Mouse (Mus musculus) megakaryocyte-erythroid progenitor cell, adult 5-6 weeks (primary cell): ENCODE measurements around the gene Fam50a. TPM values are rescaled to one million over a fixed set of nuclear protein-coding genes. Genes with fewer than 3 reads are reported as not detected.
A peak's percentile ranks its signal among the peaks of the same experiment; 100 is the strongest.
"Not testable (repeated sequence)": the region's sequence is repeated elsewhere in the genome, so short reads cannot be mapped to it uniquely, and the experiment has no call there.

Experiments used
- ATAC-seq: replicated peaks from 2 replicates; pipeline ENCODE4 v1.8.0; 2016; ENCODE audit warnings: mild to moderate bottlenecking, inconsistent platforms; ENCODE audit not compliant: severe bottlenecking, poor library complexity, low FRiP score, low TSS enrichment
- total RNA-seq, 2 experiments: library from RNA; stranded (forward) in 1 of 2; stranded (reverse) in 1 of 2; fragments of 200-1000, 215-1000 nt in 1 of 2; fragments of >200 nt in 1 of 2; fragmentation: Nextera tagmentation in 1 of 2; gene quantifications; 2 replicates each; pipeline ENCODE4 v1.2.3; 2014 to 2017

Gene Fam50a
- total RNA-seq, 2 experiments from 2014 or later: 39.6 to 62.1 TPM

DNA sequence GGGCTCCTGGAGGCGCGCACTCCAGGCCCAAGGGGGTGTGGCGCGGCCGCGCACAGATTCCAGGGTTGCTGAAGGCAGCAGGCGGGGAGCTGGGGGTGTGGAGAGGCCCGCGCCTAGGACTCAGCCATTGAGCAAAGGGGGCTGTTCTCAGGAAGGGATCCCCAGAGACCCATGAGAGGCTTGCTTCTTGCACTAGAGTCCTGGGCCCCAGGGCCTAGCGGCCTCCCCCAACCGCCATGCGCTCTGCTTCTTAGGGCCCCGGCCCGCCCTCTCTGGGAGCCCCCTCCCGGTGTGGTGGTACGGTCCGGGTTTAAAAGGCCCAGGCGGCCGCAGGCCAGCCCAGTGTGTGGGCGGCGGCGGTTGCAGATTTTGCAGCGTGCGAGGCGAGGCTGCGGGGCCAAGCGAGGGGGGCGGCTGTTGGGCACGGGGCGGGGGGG lies 15.9 kb downstream of the Fam50a start, which contains the start of gene Plxna3:
Plxna3 (plus strand) TSS at position 342 of the 437 bp plus-strand sequence.
- peak; percentile 94 for ATAC-seq

DNA sequence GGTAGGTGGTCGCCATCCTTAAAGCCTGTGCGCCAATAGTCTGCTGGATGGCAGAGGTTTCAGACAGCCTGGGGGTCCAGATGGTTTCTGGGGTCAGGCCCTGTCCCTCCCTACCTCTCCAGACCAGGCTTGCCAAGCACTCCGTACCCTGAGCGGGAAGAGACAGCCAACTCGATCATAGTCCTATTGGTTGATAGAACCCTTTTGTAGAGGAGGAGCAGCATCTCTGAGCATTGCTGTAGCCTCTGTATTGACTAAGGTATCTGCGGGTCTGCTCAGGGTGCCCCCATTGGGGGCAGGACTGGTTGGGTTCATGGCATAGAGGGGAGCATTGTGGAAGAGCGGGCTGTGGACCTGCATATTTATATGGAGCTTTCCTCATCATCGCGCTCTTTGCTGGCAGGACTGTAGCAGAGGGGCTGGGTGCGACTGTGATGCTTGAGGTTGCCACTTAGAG lies 16.4 kb downstream of the Fam50a start:
- no peak for ATAC-seq

DNA sequence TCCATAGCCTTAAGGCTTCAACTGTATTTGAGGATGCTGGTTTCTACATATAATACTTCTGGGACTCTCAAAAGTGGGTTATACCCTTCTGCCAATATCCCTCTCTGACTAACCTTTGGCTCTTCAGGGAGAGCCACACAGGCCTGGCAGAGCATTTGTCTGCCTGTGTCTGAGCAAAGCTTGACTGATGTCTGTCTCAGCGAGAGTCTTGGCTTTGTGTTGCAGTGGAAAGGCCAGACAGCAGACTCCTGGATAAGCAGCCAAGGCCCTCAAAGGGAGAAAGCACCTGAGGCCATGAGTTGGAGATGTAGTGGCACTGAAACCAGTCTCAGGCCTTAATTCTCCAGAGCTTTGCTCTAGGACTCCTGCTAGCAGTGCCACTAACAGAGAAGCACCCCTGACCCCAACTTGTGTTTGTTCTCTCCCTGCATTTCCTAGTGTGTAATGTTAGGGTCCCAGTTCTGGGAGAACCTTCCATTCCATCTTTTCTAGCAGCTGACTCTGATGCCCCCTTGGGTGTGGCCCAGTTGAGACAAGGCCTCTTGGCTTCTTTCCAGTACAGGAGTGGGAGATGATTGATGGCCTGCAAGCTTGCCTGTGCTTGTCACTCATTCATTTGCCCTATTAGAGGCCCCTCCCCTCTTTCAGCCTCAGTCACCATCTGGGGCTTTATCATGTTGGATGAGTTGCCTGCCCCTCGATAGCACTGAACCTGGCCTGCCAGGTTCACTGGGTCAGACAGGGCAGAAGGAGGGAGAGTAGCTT lies 17.5 kb downstream of the Fam50a start:
- no peak; the same call in 1 of the 2 replicates for ATAC-seq

DNA sequence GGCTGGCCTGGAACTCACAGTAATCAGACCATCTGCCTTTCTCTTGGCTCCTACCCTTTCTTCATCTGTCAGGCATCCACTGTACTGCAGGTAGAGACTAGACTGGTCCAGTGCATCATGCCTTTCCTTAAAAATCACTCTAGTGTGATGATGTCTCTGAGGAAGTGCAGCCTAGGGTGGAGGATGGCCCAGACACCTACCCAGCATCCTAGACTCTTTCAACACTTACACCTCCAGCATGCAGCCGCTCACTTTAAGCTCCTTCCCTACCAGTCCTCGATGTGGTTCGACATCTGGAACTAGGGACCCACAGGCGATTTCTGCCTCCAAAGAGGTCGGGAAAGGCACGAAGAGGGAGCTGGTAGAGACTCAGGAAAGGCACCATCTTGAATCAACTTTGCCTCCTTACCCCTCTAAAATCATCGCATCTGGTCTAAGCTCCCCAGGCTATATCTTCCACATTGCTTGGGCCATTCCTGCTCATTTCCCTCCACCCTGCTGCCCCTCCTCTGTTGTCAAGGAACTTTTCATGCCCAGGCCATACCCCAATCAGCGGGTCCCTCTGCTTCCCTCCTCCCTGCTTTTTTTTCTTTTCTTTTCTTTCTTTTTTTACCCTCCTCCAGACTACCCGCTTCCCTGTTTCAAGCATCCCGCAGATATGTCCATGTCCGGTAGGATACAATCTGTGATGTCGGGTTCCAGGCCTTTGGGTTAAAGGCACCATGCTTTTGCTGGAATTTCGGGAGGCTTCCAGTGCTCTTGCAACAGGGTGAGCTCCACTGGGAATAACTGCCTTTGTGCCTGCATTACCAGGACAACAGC lies 40.0 kb downstream of the Fam50a start:
- ATAC-seq: no peak

DNA sequence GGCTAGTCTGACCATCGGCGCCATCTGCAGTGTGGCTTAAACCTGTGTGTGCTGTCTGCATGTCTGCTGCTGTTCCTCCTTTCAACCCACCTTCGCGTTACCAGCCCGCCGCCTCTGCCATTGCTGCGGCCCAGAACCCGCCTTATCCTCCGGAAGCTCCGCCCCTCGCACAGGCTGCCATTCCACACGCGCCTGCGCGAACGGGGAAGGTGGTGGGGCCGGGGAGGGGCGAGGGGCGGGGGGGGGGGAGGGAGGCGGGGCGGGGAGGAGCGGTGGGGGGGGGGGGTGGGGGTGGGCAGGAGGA lies 40.6 kb downstream of the Fam50a start, which contains the start of gene Lage3:
Lage3 (minus strand) TSS at position 152 of the 304 bp plus-strand sequence.
- peak; percentile 90 for ATAC-seq

DNA sequence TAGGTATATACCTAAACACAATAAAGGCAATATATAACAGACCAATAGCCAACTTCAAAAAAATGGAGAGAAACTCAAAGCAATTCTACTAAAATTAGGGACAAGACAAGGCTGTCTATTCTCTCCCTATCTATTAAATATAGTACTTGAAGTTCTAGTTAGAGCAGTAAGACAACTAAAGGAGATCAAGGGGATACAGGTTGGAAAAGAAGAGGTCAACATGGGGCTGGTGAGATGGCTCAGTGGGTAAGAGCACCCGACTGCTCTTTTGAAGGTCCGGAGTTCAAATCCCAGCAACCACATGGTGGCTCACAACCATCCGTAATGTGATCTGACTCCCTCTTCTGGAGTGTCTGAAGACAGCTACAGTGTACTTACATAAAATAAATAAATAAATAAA lies 44.2 kb downstream of the Fam50a start:
- not testable (repeated sequence) for ATAC-seq

DNA sequence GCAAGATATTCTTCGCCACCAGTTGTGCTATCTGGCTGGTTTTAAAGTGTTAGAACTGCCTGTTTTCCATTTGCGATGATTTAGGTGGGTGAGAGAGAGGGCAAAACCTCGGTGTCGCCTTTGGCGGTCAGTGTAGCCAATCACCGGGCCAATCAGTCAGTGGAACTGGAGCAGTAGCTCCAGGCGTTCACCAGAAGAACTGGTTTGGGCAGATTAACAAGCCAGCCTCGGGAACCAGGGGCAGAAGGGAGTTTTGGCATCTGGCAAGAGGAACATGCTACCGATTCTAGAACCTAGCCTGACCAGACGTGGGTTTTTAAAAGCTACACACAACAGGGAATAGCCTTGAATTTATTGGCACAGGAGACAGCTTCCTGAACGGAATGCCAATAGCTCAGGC lies 46.3 kb downstream of the Fam50a start:
- no peak for ATAC-seq

DNA sequence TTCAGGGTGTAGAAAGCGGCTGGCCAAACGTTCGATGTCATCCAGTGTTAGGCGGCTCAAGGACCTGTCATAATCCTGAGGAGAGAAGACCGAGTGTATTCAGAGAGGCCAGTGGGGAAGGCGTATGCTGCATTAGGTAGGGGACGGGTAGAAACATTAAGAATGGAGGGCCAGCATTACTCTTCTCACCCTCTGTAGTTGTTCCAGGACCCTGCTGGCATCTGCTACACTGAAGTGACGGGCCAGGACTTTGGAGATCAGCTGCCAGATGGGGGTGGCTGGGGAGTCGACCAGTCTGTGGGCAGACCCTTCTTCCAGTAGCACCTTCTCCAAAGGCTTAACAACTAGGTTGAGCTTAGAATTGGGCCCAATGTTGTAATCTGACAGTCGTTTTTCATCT lies 54.7 kb downstream of the Fam50a start:
- no peak for ATAC-seq

DNA sequence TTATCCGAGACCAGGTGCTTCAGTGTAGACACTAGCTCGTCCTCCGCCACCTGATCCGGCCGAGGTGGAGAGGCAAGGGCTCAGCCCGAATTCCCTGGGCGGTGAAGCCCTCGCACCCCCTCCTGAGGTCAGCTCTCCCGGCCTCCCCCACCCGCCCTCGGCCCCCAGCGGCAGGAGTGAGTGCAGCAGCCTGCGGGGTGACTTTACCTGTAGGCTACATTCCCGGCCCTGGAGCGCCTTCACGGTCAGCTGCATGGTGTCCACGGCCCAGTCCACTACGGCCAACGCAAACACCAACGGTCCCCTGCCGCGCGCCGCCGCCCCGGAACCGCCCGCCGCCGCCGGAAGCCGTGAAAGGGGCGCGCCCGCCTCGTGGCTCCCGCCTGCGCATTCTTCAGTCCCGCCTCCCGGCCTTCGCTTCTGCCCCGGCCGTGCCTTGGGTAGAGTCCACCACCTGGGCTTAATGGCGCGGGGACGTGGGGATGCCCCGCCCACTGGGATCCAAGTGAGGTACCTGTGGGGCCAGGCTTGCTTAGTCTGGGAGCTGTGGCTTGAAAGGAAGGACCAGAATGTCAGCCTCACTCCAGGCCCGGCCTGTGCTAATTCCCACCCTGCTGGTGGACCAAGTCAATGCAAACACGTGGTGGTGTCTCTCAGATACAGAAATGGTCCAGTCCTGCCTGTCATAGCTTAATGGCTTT lies 55.5 kb downstream of the Fam50a start:
- ATAC-seq: peak; percentile 70

Other genes with a start within 250 kb of the Fam50a start
- not detected in 2 replicates for gene Opn1mw, start 185.6 kb upstream of the Fam50a start, total RNA-seq (2014; fragmentation: Nextera tagmentation)
- gene Opn1mw, start 185.6 kb upstream of the Fam50a start, total RNA-seq (2017): not detected in 2 replicates
- 21.8 and 22.9 TPM in 2 replicates for gene Mecp2, start 177.7 kb upstream of the Fam50a start, total RNA-seq (2014; fragmentation: Nextera tagmentation)
- gene Mecp2, start 177.7 kb upstream of the Fam50a start, total RNA-seq (2017): 12.9 and 17.9 TPM in 2 replicates
- gene Tex28, start 145.2 kb upstream of the Fam50a start, total RNA-seq (2014; fragmentation: Nextera tagmentation): not detected in 2 replicates
- gene Tex28, start 145.2 kb upstream of the Fam50a start, total RNA-seq (2017): not detected in 2 replicates
- not detected in 2 replicates for gene Tktl1, start 135.8 kb upstream of the Fam50a start, total RNA-seq (2014; fragmentation: Nextera tagmentation)
- not detected in 2 replicates for gene Tktl1, start 135.8 kb upstream of the Fam50a start, total RNA-seq (2017)
- 118 and 156 TPM in 2 replicates for gene Flna, start 63.2 kb upstream of the Fam50a start, total RNA-seq (2014; fragmentation: Nextera tagmentation)
- gene Flna, start 63.2 kb upstream of the Fam50a start, total RNA-seq (2017): 299 and 337 TPM in 2 replicates
- 67.1 and 96.2 TPM in 2 replicates for gene Emd, start 58.3 kb upstream of the Fam50a start, total RNA-seq (2014; fragmentation: Nextera tagmentation)
- gene Emd, start 58.3 kb upstream of the Fam50a start, total RNA-seq (2017): 74.5 and 113 TPM in 2 replicates
- gene Rpl10, start 42.2 kb upstream of the Fam50a start, total RNA-seq (2014; fragmentation: Nextera tagmentation): 4,546 and 4,933 TPM in 2 replicates
- 1,280 and 1,947 TPM in 2 replicates for gene Rpl10, start 42.2 kb upstream of the Fam50a start, total RNA-seq (2017)
- 37.9 and 62.6 TPM in 2 replicates for gene Taz, start 31.1 kb upstream of the Fam50a start, total RNA-seq (2014; fragmentation: Nextera tagmentation)
- 37.0 and 41.7 TPM in 2 replicates for gene Taz, start 31.1 kb upstream of the Fam50a start, total RNA-seq (2017)
- 12.9 and 22.9 TPM in 2 replicates for gene Dnase1l1, start 30.7 kb upstream of the Fam50a start, total RNA-seq (2014; fragmentation: Nextera tagmentation)
- 15.6 and 28.0 TPM in 2 replicates for gene Dnase1l1, start 30.7 kb upstream of the Fam50a start, total RNA-seq (2017)
- gene Atp6ap1, start 15.9 kb upstream of the Fam50a start, total RNA-seq (2014; fragmentation: Nextera tagmentation): 91.6 and 95.2 TPM in 2 replicates
- 72.2 and 111 TPM in 2 replicates for gene Atp6ap1, start 15.9 kb upstream of the Fam50a start, total RNA-seq (2017)
- gene Gdi1, start 8.0 kb upstream of the Fam50a start, total RNA-seq (2014; fragmentation: Nextera tagmentation): 105 and 125 TPM in 2 replicates
- gene Gdi1, start 8.0 kb upstream of the Fam50a start, total RNA-seq (2017): 12.9 and 19.3 TPM in 2 replicates
- 3.9 and 14.8 TPM in 2 replicates for gene Plxna3, start 16.0 kb downstream of the Fam50a start, total RNA-seq (2014; fragmentation: Nextera tagmentation)
- gene Plxna3, start 16.0 kb downstream of the Fam50a start, total RNA-seq (2017): 0.80 TPM in 2 replicates
- 62.4 and 101 TPM in 2 replicates for gene Lage3, start 40.6 kb downstream of the Fam50a start, total RNA-seq (2014; fragmentation: Nextera tagmentation)
- 29.6 and 35.2 TPM in 2 replicates for gene Lage3, start 40.6 kb downstream of the Fam50a start, total RNA-seq (2017)
- 35.0 and 64.6 TPM in 2 replicates for gene Ubl4a, start 60.2 kb downstream of the Fam50a start, total RNA-seq (2014; fragmentation: Nextera tagmentation)
- gene Ubl4a, start 60.2 kb downstream of the Fam50a start, total RNA-seq (2017): 14.1 and 24.5 TPM in 2 replicates
- 6.7 and 16.4 TPM in 2 replicates for gene Slc10a3, start 60.3 kb downstream of the Fam50a start, total RNA-seq (2014; fragmentation: Nextera tagmentation)
- 11.5 and 11.6 TPM in 2 replicates for gene Slc10a3, start 60.3 kb downstream of the Fam50a start, total RNA-seq (2017)
- 13.1 and 16.5 TPM in 2 replicates for gene Fam3a, start 80.2 kb downstream of the Fam50a start, total RNA-seq (2014; fragmentation: Nextera tagmentation)
- gene Fam3a, start 80.2 kb downstream of the Fam50a start, total RNA-seq (2017): 12.8 and 21.1 TPM in 2 replicates
- 12.6 and 16.4 TPM in 2 replicates for gene Ikbkg, start 80.3 kb downstream of the Fam50a start, total RNA-seq (2014; fragmentation: Nextera tagmentation)
- gene Ikbkg, start 80.3 kb downstream of the Fam50a start, total RNA-seq (2017): 25.7 and 45.8 TPM in 2 replicates
- gene G6pdx, start 116.2 kb downstream of the Fam50a start, total RNA-seq (2014; fragmentation: Nextera tagmentation): 68.0 and 77.7 TPM in 2 replicates
- gene G6pdx, start 116.2 kb downstream of the Fam50a start, total RNA-seq (2017): 47.5 and 77.2 TPM in 2 replicates
- not detected in 2 replicates for gene Gm6880, start 168.4 kb downstream of the Fam50a start, total RNA-seq (2014; fragmentation: Nextera tagmentation)
- not detected in 2 replicates for gene Gm6880, start 168.4 kb downstream of the Fam50a start, total RNA-seq (2017)